Mouse (Mus musculus) spleen, adult 2 months (tissue): ENCODE data around the gene Cdc73.

ENCODE experiments used
- CTCF ChIP-seq: fragments of 200-500 bp; IDR thresholded peaks from 2 replicates; pipeline ENCODE4 v1.5.1; 2011; ENCODE audit warnings: mild to moderate bottlenecking, inconsistent platforms; ENCODE audit not compliant: insufficient read depth, insufficient read length, insufficient replicate concordance; ENCODE audit errors: extremely low read depth
- POLR2A ChIP-seq: fragments of 200-500 bp; IDR thresholded peaks from 2 replicates; pipeline ENCODE4 v1.6.1; 2011; ENCODE audit warnings: low read depth, low read length, inconsistent platforms

- TF ChIP-seq CTCF (no peak), POLR2A (no peak)
Observed at GRCm38 (mm10) chr1:143702141-143702740, 452 bp downstream of the Cdc73 start.
